Mouse (Mus musculus) adrenal gland, postnatal 36 days (tissue): ENCODE results near the gene Rnf44. TPM values are rescaled to one million over a fixed set of nuclear protein-coding genes. Genes with fewer than 3 reads are reported as not detected.

Experiments
- DNase-seq, 2 experiments: peaks; one replicate each; pipeline ENCODE4 v3.0.0; 2021; ENCODE audit warnings: mixed read lengths in 1 of 2
- total RNA-seq, 2 experiments: library from RNA; stranded (reverse); gene quantifications; 2 replicates each; pipeline ENCODE4 v1.2.3; 2021

Rnf44 gene
- total RNA-seq, 2 experiments from 2014 or later: 107 to 120 TPM

- DNase-seq: peak; percentile 86 to 89
Measured at GRCm38 (mm10) chr13:54687096-54687495, 6.6 kb downstream of the Rnf44 start.

DNA sequence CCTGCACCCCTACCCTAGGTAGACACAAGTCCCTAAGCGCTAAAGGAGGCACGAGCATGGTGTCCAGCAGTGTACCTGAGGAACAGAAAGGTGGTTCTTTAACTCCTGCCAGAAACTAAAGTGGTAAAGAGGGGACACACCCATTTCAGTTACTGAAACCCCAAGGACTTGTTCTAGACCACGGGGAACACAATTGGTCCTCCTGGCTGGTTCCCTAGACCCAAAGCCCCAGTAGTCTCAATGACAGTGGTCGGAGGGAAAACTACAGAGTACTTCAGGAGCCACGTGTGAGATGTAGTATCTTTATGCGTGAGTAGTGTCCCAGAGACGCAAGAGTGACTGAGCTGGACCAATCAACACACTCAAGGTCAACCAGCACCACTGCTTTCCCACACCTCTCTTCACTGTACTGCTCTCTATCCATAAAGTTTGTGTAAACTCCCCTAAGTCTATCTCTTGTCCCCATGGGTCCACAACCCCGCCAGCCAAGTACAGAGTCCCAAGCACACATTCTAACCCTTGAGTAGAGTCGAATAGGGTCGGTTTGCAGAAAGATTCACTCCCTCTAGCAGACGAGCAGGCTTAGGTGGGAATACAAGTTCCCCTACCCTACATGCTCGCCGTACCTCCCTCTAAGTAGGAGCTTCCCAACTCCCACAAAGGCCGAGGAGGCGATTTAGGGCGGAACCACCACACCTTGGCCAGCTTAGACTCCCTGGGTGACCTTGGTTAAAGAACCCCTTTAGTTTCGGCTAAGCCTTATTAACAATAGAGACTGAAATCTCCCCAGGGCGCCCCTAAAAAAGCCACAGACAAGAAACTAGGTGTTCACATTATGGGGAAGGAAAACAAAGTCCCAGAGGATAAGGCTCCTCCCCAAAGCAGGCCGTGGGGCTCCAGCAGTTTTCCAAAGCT is 7.3 kb downstream of the Rnf44 start:
- DNase-seq: no peak

- peak; percentile 78 to 83 for DNase-seq
Measured at GRCm38 (mm10) chr13:54685174-54685573, 8.5 kb downstream of the Rnf44 start.

- peak; percentile 90 to 92 for DNase-seq
Measured at GRCm38 (mm10) chr13:54684140-54684896, 9.4 kb downstream of the Rnf44 start.

DNA sequence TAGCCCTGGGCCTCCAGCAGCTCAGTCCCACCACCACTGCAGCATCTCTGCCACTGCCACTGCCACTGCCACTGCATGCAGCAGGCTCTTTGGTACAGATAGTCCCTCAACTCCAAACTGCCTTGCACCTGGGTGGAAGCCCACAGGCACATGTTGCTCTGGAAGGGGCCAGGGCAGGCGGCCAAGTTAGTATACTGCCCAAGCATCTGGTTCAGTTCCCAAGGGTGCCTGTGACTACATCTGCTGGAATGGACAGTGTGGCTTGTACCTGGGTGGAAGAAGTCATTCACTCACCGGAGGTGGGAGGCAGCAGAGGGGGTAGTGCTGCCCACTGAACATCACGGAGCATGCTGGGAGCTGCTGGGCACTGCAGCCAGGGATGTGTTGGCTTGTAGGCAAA is 10.4 kb downstream of the Rnf44 start:
- no peak for DNase-seq

- no peak for DNase-seq
Measured at GRCm38 (mm10) chr13:54681291-54681690, 12.4 kb downstream of the Rnf44 start.

DNA sequence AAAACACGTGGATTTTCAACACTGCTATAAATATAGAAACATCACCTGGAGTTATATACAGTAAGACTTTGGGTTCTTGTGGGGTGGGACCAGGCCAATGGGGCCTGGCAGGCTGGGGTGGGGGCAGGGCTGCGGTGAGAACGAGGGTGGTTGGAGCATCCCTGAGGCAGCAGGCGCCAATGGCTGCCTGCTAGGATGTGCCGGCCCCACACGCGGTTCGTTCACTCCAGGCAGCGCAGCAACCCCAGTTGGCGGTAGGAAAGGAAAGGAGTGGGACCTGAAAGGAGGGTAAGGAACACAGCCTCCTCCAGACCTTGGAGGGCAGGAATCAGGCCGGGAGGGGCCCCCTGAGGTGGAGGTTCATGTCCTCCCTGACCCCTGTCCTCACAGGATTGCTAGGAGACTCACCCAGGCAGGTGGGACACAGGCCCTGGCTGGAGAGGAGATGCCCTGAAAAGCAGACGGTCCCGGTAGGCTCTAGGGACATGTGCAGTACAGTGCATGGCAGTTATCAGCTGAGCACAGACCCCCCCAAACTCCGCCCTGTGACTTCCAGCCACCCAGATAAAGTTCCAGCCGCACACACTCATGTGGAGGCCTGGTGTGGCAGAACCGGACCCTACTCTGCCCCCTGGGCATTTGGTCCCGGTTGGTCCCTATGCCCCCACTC is 13.4 kb downstream of the Rnf44 start:
- DNase-seq: no peak

DNA sequence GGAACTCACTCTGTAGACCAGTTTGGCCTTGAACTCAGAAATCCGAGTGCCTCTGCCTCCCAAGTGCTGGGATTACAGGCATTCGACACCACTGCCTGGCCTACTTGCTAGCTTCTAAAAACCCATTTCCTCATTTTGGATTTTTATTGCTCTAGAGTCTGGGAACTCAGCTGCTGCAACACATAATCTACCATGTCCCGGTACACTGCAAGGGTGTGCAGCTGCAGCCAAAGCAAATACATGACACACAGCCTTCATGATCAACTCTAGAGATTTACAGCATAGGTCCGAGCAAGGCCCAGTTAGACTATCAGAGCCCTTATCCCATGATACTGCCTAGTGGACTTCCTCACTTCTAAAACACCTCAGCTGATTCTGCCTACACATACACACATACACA is 15.4 kb downstream of the Rnf44 start:
- no peak for DNase-seq

DNA sequence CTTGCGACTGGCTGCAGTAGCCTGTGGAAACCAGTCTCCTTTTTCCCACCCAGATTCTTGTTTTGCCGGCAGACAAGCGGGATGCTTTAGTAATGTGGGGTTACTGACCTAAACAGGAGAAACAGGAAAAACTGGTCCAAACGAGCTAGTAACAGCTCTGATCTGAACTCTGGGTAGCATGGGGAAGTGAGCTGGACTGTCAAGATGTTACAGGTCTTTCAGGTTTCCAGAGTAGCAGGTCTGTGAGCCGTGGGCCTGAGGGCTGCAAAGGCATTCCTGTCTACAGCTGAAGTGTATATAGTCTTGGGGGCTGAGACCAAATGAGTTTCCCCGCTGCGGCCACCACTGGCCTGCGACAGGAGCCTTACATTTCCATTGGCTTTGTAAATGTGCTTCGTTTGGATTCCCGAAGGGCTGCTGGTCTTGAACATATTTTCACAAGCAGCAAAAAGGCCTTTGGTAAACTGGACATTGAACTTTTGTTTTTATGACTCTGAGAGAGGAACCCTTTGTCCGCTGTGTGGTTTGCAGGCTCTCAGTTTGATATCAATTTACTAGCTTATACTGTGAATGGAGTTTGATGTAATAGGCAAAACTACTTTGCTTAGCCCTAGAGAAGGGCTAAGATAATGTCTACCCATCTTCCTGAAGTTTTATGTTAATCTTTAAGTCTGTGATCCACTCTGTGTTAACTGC is 17.7 kb downstream of the Rnf44 start:
- DNase-seq: no peak

DNA sequence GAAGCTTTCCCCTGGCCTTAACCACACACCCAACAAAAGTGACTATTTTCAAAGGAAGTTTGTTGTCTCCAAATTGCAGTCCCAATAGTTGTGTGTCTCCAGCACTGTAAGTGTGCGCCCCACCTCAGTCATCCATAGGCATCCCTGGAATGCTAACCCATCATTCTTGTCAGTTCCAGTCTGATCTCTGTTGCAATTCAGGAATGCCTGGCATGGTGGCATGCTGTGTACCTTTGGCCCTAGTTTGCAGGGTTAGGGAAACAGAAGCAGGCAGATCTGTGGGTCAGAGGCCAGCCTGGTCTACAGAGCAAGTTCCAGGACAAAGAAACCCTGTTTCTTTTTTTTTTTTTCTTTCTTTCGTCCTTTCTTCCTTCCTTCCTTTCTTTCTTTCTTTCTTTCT is 23.2 kb downstream of the Rnf44 start:
- DNase-seq: no peak

GRCm38 (mm10) chr13:54665062-54665461 is 28.6 kb downstream of the Rnf44 start:
- no peak for DNase-seq

DNA sequence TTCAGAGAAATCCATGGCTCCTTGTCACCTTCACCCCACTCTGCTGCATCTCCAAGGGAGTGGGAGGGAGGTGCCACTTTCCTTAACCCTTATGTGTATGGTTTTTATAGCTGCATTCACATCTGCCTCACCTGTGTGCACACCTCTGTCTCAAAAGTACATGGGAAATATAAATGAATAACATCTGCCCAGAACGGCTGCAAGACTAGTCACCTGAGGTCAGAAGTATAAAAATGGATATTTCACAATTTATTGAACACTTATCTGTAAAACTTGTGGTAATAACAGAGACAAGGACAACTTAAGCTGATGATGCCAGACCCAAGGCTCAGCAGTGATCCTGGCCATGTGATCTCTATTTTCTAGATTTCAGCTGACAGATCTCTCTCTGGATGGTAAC is 29.2 kb downstream of the Rnf44 start:
- peak in 1 of 2 experiments; percentile 48 for DNase-seq

GRCm38 (mm10) chr13:54663999-54664398 is 29.7 kb downstream of the Rnf44 start:
- no peak for DNase-seq

DNA sequence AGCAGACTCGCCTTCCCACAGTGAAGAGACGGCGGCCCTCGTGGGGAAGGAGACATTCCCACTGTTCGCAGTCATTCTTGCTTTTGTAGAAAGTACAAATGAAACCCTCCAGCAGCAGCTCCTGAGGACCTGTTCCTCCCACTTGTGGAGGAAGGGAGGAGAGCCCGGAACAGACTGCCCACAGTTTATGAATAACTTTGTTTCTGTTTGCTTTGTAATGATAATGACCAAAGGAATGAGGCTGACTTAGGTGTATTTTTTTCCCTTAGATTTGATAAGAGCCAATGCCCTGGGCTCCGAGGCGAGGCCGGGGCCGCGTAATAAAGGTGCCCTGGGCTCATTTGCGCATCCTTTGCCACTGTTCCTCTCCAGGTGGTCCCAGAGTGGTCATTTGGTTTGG is 32.3 kb downstream of the Rnf44 start:
- DNase-seq: no peak

DNA sequence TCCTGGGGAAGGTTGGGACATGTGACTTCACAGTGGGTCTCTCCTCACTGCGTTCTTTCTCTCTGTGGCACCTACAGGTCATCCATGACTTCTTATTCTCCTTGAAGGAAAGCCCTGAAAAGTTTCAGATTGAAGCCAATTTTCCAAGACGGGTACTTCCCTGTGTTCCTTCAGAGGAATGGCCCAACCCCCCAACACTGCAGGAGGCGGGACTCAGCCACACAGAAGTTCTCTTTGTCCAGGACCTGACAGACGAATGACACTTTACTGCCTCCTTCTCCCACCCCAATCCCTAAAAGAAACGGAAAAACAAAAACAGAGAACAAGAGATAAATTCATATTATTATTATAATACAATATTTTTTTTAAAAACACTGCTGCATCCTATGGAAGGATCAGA is 32.8 kb downstream of the Rnf44 start:
- DNase-seq: no peak

DNA sequence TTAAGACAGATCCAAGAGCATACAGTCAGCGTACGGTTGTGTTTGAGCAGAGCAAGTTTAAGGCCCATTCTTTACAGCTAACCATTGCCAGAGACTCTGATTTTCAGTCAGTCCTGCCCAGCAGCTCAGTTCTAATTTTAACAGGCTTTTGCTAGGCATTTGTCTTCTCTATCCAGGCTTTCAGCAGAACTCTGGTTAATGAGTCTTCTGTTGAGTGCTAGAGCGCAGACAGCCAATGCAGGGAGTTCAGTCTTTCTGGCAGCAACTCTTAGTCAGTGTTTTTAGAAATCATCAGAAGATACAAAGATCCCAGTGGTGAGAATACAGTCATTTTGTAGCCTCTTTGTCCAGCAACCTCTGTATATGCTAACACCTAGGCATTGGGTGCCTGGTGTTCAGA is 43.2 kb downstream of the Rnf44 start:
- DNase-seq: no peak

DNA sequence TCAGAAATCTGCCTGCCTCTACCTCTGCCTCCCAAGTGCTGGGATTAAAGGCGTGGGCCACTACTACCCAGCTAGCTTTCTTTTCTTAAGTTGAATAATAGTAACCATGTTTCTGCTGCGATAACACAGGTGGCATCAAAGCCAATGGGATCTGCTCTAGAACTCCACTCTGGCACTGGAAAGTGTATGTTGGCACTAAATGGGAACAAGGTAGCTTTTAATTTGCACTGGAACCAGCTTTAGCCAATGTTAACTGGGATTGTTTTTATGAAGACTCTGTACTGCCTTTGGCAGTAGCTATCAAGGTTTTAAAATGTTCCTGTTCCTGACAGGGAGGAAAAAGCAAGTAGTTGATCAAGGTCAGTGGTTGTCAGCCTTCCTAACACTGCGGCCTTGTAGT is 58.7 kb downstream of the Rnf44 start:
- DNase-seq: no peak

DNA sequence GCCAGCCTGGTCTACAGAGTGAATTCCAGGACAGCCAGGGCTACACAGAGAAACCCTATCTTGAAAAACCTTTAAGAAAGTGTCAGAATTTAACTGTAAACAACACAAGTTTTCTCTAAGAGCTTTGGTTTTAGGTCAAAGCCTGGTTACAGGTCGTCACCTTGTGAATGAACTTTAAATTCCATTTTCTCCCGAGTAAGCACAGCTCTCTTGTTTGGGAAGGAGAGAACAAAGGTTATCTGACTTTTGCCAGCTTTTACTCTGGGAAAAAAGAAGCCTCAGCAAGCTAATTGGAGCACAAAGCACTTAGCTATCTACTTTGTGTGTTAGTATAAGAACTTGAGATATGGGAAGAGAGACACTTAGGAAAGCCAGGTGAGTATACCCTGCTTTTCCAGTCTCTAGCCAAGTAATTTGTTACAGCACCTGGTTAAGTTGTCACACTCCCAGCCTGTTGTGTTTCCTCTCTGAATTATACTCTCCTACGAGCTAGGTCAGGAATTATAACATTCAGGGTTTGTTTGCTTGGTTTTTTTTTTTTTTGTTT is 60.9 kb downstream of the Rnf44 start:
- DNase-seq: no peak
